Mouse (Mus musculus): Measurements from ENCODE around the gene Crybg2.

Crybg2 gene

DNA sequence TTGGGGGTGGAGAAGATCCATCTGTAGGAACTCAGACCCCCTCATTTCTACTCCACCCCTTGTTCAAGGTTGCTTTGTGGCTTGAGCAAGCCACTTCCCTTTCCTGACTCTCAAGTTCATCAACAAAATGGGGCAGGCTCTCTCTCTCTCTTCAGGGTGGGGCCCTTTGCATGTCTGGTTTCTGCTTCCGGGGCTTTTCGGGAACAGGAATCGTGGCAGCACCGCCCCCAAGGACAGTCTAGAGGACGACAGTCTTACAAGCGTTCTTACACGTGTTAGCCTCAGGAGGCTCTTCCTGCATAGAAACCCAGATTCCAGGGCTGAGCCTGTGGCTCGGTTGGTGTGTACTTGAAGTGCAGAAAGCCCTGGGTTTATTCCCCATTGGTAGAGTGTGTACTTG is 56.4 kb downstream of the Crybg2 start:
- peak overlapping the region; percentile 81; the same call in 1 of the 2 replicates for H3K4me3 ChIP-seq (replicated peaks; ENCODE audit: low read length)
- H3K9me3 ChIP-seq (ENCODE audit: low read length), result no peaks in the 10 kb centered on the region
- H3K27me3 ChIP-seq (ENCODE audit: insufficient read depth, low read length), result no peaks in the 10 kb centered on the region
- TF ChIP-seq CTCF (conservative IDR thresholded peaks at IDR 0.05; ENCODE audit: low read length) (no peak), POU5F1 (IDR thresholded peaks at IDR 0.05; ENCODE audit: borderline replicate concordance, low read length) (no peak), NANOG (IDR thresholded peaks at IDR 0.05; ENCODE audit: borderline replicate concordance, low read length) (no peak)
- peaks cover 98% of the 10 kb centered on the region for H3K4me1 ChIP-seq (replicated peaks; ENCODE audit: low read depth, low read length)
- H3K36me3 ChIP-seq (ENCODE audit: insufficient read depth, low read length), result 0 out of 2 replicates have a peak, but pooled peaks cover 3% of the 10 kb centered on the region

DNA sequence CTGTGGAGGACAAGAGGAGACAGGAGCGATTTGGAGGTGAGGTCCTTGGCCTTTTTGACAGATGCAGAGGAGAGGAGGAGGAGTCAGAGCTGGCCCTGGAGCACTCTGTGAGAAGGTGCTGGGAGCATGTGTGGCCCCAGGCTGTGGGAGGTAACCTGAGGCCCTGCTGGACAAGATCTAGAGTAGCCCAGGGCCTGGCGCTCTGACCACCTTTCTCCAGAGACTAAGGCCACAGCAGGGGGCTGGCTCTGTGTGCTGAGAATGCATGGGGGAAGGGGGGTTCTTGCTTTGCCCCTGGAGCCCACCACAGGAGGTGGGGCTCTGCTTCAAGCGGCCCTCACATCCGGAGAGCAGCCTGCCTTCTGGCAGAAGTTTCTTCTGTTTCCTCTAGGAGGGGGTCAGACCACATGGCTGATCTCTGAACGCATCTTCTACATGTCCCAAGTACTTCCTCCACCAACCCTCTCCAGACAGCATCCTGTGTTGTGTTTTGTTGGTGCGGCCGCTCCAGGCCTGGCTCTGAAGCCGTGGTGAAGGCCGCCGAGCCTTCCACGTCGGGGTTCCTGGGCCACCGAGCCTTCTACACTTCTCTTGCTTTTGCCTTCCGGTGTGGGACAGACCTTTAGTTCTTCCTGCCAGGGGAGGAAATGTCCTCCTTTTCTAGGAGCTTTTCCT is 57.6 kb downstream of the Crybg2 start:
- no peak for TF ChIP-seq CTCF (conservative IDR thresholded peaks at IDR 0.05; ENCODE audit: low read length)
- TF ChIP-seq POU5F1 (IDR thresholded peaks at IDR 0.05; ENCODE audit: borderline replicate concordance, low read length), result no peak
- no peak for TF ChIP-seq NANOG (IDR thresholded peaks at IDR 0.05; ENCODE audit: borderline replicate concordance, low read length)

DNA sequence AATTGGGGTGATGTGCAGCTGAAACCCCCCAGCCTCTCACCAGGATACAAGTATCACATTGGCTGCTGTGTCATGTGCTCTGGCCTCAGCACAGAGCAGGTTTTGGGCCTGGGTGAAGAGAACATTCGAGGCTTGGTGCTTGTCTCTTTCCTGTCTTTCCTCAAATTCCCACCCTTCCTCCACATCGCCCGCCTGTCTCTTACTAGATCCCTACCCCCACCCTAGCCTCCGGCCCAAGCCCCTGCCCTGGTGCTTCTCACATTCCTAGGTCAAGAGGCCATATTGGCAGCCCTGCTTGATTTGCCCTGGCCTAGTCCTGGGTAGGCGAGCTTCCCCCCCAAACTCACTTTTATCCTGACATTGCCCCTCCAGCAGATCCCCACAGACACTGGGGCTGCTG is 58.4 kb downstream of the Crybg2 start:
- 0 out of 2 replicates have a peak, but pooled peaks cover 3% of the 10 kb centered on the region for H3K36me3 ChIP-seq (ENCODE audit: insufficient read depth, low read length)
- H3K4me3 ChIP-seq (replicated peaks; ENCODE audit: low read length), result peak overlapping the region; percentile 81
- no peaks in the 10 kb centered on the region for H3K27me3 ChIP-seq (ENCODE audit: insufficient read depth, low read length)
- H3K9me3 ChIP-seq (ENCODE audit: low read length), result no peaks in the 10 kb centered on the region
- H3K4me1 ChIP-seq (replicated peaks; ENCODE audit: low read depth, low read length), result peaks cover 98% of the 10 kb centered on the region
- TF ChIP-seq POU5F1 (IDR thresholded peaks at IDR 0.05; ENCODE audit: borderline replicate concordance, low read length) (no peak), NANOG (IDR thresholded peaks at IDR 0.05; ENCODE audit: borderline replicate concordance, low read length) (no peak), CTCF (conservative IDR thresholded peaks at IDR 0.05; ENCODE audit: low read length) (no peak)

More for the DNA sequence above, 57.6 kb downstream of the Crybg2 start:
- H3K9me3 ChIP-seq (ENCODE audit: low read length), result no peaks in the 10 kb centered on the region
- peak overlapping the region; percentile 81 for H3K4me3 ChIP-seq (replicated peaks; ENCODE audit: low read length)
- H3K27me3 ChIP-seq (ENCODE audit: insufficient read depth, low read length), result no peaks in the 10 kb centered on the region
- H3K4me1 ChIP-seq (replicated peaks; ENCODE audit: low read depth, low read length), result peaks cover 98% of the 10 kb centered on the region
- H3K36me3 ChIP-seq (ENCODE audit: insufficient read depth, low read length), result 0 out of 2 replicates have a peak, but pooled peaks cover 3% of the 10 kb centered on the region

DNA sequence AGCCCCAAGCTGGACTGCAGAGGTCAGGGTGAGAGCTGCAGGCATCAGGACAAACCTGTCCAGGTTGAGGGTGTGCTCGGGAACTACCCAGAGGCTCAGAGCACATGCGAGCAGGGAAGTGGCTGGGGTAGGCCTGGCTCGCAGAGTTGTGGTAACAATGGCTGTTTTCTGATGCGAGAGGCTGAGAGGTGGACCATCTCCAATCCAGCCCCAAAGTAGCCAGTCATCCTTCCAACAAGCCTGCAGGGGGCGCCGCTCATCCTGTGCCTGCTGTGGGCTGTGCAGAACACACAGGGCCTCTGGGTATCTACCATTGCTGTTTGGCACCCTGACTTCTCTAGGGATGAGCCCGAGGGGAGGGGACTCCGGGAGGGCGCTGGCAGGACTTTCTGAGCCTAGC is 59.0 kb downstream of the Crybg2 start:
- Histone ChIP-seq H3K9me3 (ENCODE audit: low read length) (no peaks in the 10 kb centered on the region), H3K4me3 (replicated peaks; ENCODE audit: low read length) (peak overlapping the region; percentile 81), H3K4me1 (replicated peaks; ENCODE audit: low read depth, low read length) (peaks cover 98% of the 10 kb centered on the region), H3K36me3 (ENCODE audit: insufficient read depth, low read length) (peaks cover 6% of the 10 kb centered on the region), H3K27me3 (ENCODE audit: insufficient read depth, low read length) (no peaks in the 10 kb centered on the region)
- TF ChIP-seq NANOG (IDR thresholded peaks at IDR 0.05; ENCODE audit: borderline replicate concordance, low read length) (no peak), CTCF (conservative IDR thresholded peaks at IDR 0.05; ENCODE audit: low read length) (peak; percentile 51), POU5F1 (IDR thresholded peaks at IDR 0.05; ENCODE audit: borderline replicate concordance, low read length) (no peak)

DNA sequence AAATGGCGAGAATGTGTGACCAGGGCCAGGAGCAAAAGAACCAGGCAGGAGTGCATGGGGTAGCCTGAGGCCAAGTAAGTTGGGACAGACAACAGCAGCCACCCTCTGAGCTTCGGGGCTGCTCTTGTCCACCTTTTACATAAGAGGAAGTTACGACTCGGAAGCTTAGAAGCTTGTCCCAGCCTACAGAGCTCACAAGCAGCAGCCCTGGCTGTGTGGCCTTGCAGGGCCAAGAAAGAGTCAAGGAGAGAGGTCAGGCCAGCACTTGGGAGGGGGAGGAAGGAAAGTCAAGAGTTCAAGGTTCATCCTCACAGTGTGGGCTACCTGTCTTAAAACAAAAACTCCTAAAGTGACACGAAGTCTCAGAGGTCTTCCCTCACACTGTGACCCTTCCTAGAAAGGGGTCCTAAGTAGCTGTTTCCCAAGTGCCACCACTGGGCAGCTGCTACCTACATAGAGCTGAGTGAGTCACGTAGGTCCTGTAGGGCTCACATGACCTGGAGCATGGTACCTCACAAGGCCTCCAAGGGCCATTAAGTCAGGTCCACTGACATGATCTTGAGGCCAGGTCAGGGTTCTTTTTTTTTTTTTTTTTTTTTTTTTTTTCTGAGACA is 59.7 kb downstream of the Crybg2 start:
- Histone ChIP-seq H3K4me1 (replicated peaks; ENCODE audit: low read depth, low read length) (peaks cover 98% of the 10 kb centered on the region), H3K4me3 (replicated peaks; ENCODE audit: low read length) (peak overlapping the region; percentile 81), H3K9me3 (ENCODE audit: low read length) (no peaks in the 10 kb centered on the region), H3K27me3 (ENCODE audit: insufficient read depth, low read length) (no peaks in the 10 kb centered on the region), H3K36me3 (ENCODE audit: insufficient read depth, low read length) (peaks cover 12% of the 10 kb centered on the region)
- TF ChIP-seq POU5F1 (IDR thresholded peaks at IDR 0.05; ENCODE audit: borderline replicate concordance, low read length), result no peak
- TF ChIP-seq NANOG (IDR thresholded peaks at IDR 0.05; ENCODE audit: borderline replicate concordance, low read length), result no peak
- TF ChIP-seq CTCF (conservative IDR thresholded peaks at IDR 0.05; ENCODE audit: low read length), result no peak

DNA sequence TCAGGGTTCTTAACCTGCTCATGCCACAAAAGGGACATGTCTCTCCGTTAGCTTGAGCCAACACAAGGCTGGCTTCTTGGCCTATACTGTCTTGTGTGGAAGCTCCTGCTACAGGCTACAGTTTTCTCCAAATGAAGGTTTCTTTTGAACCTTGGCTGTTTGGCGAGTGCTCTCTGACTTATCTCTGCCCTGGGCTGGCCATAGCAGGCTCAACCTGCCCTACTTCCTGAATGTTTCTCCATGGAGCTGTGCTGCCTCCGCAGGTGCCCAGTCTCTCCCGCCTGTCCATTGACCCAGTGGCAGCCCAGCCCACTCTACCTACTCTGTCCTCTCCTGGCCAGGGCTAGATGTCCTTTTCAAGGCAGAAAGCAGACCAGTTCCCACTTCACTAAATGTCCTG is 60.3 kb downstream of the Crybg2 start:
- TF ChIP-seq CTCF (conservative IDR thresholded peaks at IDR 0.05; ENCODE audit: low read length) (no peak), NANOG (IDR thresholded peaks at IDR 0.05; ENCODE audit: borderline replicate concordance, low read length) (no peak), POU5F1 (IDR thresholded peaks at IDR 0.05; ENCODE audit: borderline replicate concordance, low read length) (no peak)
- H3K36me3 ChIP-seq (ENCODE audit: insufficient read depth, low read length), result peaks cover 19% of the 10 kb centered on the region
- H3K9me3 ChIP-seq (ENCODE audit: low read length), result no peaks in the 10 kb centered on the region
- peaks cover 98% of the 10 kb centered on the region for H3K4me1 ChIP-seq (replicated peaks; ENCODE audit: low read depth, low read length)
- H3K27me3 ChIP-seq (ENCODE audit: insufficient read depth, low read length), result no peaks in the 10 kb centered on the region
- H3K4me3 ChIP-seq (replicated peaks; ENCODE audit: low read length), result peak overlapping the region; percentile 81; the same call in 1 of the 2 replicates

DNA sequence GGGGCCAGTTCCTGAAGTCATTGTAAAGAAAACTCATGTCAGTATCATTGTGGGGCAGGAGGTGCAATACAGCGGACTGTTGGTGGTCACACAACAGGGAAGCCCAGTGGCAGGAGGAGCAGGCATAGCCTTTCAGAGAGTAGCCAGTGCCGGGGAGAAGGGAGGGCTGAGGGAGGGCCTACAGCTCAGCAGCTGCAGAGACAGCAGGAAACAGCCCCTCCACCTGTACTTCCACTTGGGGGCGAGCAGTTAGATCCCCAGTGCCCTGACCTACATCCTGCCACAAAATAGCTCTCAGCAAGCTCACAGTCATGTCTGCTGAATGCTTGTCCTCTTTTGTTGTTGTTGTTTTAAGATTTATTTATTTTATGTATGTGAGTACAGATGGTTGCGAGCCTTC is 61.0 kb downstream of the Crybg2 start:
- Histone ChIP-seq H3K27me3 (ENCODE audit: insufficient read depth, low read length) (no peaks in the 10 kb centered on the region), H3K4me3 (replicated peaks; ENCODE audit: low read length) (peak overlapping the region; percentile 81; the same call in 1 of the 2 replicates), H3K4me1 (replicated peaks; ENCODE audit: low read depth, low read length) (peaks cover 98% of the 10 kb centered on the region), H3K36me3 (ENCODE audit: insufficient read depth, low read length) (peaks cover 25% of the 10 kb centered on the region), H3K9me3 (ENCODE audit: low read length) (no peaks in the 10 kb centered on the region)
- no peak for TF ChIP-seq NANOG (IDR thresholded peaks at IDR 0.05; ENCODE audit: borderline replicate concordance, low read length)
- TF ChIP-seq CTCF (conservative IDR thresholded peaks at IDR 0.05; ENCODE audit: low read length), result no peak
- TF ChIP-seq POU5F1 (IDR thresholded peaks at IDR 0.05; ENCODE audit: borderline replicate concordance, low read length), result no peak

DNA sequence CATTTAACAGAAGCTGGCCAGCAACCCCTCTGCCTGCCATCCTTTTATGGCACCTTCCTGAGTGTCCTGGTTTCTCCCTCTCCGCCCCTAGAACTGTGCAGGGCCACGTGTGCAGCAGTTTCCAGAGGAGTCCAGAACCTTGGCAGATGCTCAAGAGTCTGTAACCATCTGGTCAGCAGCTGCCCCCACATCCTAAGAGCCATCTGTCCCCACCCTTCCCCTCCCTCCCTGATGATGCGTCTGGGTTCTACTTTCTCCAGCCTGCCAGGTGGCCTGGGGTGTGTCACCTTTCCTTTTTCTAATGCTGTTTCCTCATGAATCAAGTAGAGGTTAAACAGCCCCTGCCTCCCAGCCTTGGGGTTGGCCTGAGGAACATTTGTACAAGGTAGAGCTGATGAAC is 61.7 kb downstream of the Crybg2 start:
- no peaks in the 10 kb centered on the region for H3K27me3 ChIP-seq (ENCODE audit: insufficient read depth, low read length)
- H3K4me3 ChIP-seq (replicated peaks; ENCODE audit: low read length), result peak overlapping the region; percentile 50
- H3K4me1 ChIP-seq (replicated peaks; ENCODE audit: low read depth, low read length), result peaks cover 99% of the 10 kb centered on the region
- no peaks in the 10 kb centered on the region for H3K9me3 ChIP-seq (ENCODE audit: low read length)
- peaks cover 32% of the 10 kb centered on the region for H3K36me3 ChIP-seq (ENCODE audit: insufficient read depth, low read length)
- TF ChIP-seq CTCF (conservative IDR thresholded peaks at IDR 0.05; ENCODE audit: low read length), result no peak
